Comparison of ENCODE assay signal across 8 mouse cellular contexts in genomic region chr7:35185889-35186569, GRCm38 (mm10). TPM values are rescaled to one million over a fixed set of nuclear protein-coding genes. Genes with fewer than 3 reads are reported as not detected.
DNase-seq lines count a peak whose midpoint lies in the region; ATAC-seq and TF ChIP-seq lines count a peak whose summit lies in the region.

Gene Slc7a10 (plus strand): TSS chr7:35186385.

- peak; percentile 49 for ATAC-seq in heart, embryonic 12.5 days (ENCODE audit: insufficient number of reproducible peaks, low FRiP score)
- ATAC-seq in G1E (ENCODE audit: extremely low read depth, insufficient number of reproducible peaks, low FRiP score, poor library complexity, severe bottlenecking): no peak
- peak; percentile 44 for ATAC-seq in forebrain, embryonic 15.5 days (replicated peaks)
- peak; percentile 58 for ATAC-seq in neural tube, embryonic 15.5 days (ENCODE audit: low FRiP score)
- ATAC-seq in activated CD4-positive, CD25-positive, alpha-beta regulatory T cell, adult 4 months: no peak

- H3K4me2 ChIP-seq in heart, embryonic 12.5 days: peak within 1 kb of the TSS; percentile 77
- peak within 1 kb of the TSS; percentile 69 for H3K4me2 ChIP-seq in forebrain, embryonic 15.5 days (replicated peaks)
- H3K4me2 ChIP-seq in neural tube, embryonic 15.5 days: peak within 1 kb of the TSS; percentile 66

- H3K4me3 ChIP-seq in heart, embryonic 12.5 days: peak within 1 kb of the TSS; percentile 47
- peak within 1 kb of the TSS; percentile 23 for H3K4me3 ChIP-seq in G1E (ENCODE audit: low read depth, low read length)
- H3K4me3 ChIP-seq in forebrain, embryonic 15.5 days: peak within 1 kb of the TSS; percentile 39
- peak within 1 kb of the TSS; percentile 39 for H3K4me3 ChIP-seq in neural tube, embryonic 15.5 days (replicated peaks)

- no peak for DNase-seq in heart, postnatal 36 days
- no peak for DNase-seq in G1E (ENCODE audit: low spot score)
- peak; percentile 41 for DNase-seq in left cerebral cortex, postnatal 4 days
- DNase-seq in thymus, postnatal 0 days (ENCODE audit: low spot score): no peak

- peaks cover 18% of the 10 kb centered on the region for H3K4me1 ChIP-seq in heart, embryonic 12.5 days (replicated peaks)
- H3K4me1 ChIP-seq in G1E (ENCODE audit: insufficient read depth, low read depth, low read length): no peaks in the 10 kb centered on the region
- H3K4me1 ChIP-seq in forebrain, embryonic 15.5 days: peaks cover 17% of the 10 kb centered on the region
- peaks cover 20% of the 10 kb centered on the region for H3K4me1 ChIP-seq in neural tube, embryonic 15.5 days

- H3K9me3 ChIP-seq in heart, embryonic 12.5 days (replicated peaks): peaks cover 8% of the 10 kb centered on the region; the same call in 1 of the 2 replicates
- peaks cover 16% of the 10 kb centered on the region for H3K9me3 ChIP-seq in G1E (replicated peaks)
- 0 out of 2 replicates have a peak, but pooled peaks cover 4% of the 10 kb centered on the region for H3K9me3 ChIP-seq in forebrain, embryonic 15.5 days
- no peaks in the 10 kb centered on the region for H3K9me3 ChIP-seq in neural tube, embryonic 15.5 days (replicated peaks)

- peak within 1 kb of the TSS; percentile 52; the same call in 1 of the 2 replicates for H3K9ac ChIP-seq in heart, embryonic 12.5 days
- H3K9ac ChIP-seq in forebrain, embryonic 15.5 days (replicated peaks): peak within 1 kb of the TSS; percentile 37
- H3K9ac ChIP-seq in neural tube, embryonic 15.5 days (replicated peaks): peak within 1 kb of the TSS; percentile 45

- intact Hi-C loops in heart, postnatal 36 days (cut with DNase I): loop anchor here (5.0 kb wide), 1 partner anchor 76 kb away; no protein-coding TSS in a partner anchor
- intact Hi-C loops in left cerebral cortex, postnatal 4 days (cut with DNase I): loop anchor here (10.0 kb wide), 1 partner anchor 69 kb away; no protein-coding TSS in a partner anchor

- H3K27ac ChIP-seq in heart, embryonic 12.5 days (ENCODE audit: poor library complexity, severe bottlenecking): no peak within 1 kb of the TSS
- no peak within 1 kb of the TSS for H3K27ac ChIP-seq in forebrain, embryonic 15.5 days (replicated peaks)
- no peak within 1 kb of the TSS for H3K27ac ChIP-seq in neural tube, embryonic 15.5 days (replicated peaks)

- no peak for TF ChIP-seq CTCF in G1E (IDR thresholded peaks at IDR 0.05; ENCODE audit: low read depth, low read length)

- H3K27me3 ChIP-seq in heart, embryonic 12.5 days (replicated peaks): peaks cover 55% of the 10 kb centered on the region
- H3K27me3 ChIP-seq in G1E (ENCODE audit: insufficient read depth, low read length): peaks cover 3% of the 10 kb centered on the region; the same call in 1 of the 2 replicates
- peaks cover 33% of the 10 kb centered on the region for H3K27me3 ChIP-seq in forebrain, embryonic 15.5 days
- peaks cover 48% of the 10 kb centered on the region for H3K27me3 ChIP-seq in neural tube, embryonic 15.5 days (replicated peaks)

- WGBS in heart, embryonic 12.5 days: 3% methylated on average over 40 of the region's 43 CpGs
- under 1% methylated on average over 34 of the region's 43 CpGs for WGBS in forebrain, embryonic 15.5 days
- WGBS in neural tube, embryonic 15.5 days: under 1% methylated on average over 38 of the region's 43 CpGs

- no peaks in the 10 kb centered on the region for H3K36me3 ChIP-seq in heart, embryonic 12.5 days
- no peaks in the 10 kb centered on the region for H3K36me3 ChIP-seq in G1E (replicated peaks)
- no peaks in the 10 kb centered on the region for H3K36me3 ChIP-seq in forebrain, embryonic 15.5 days
- no peaks in the 10 kb centered on the region for H3K36me3 ChIP-seq in neural tube, embryonic 15.5 days

RNA-seq across cellular contexts. Expression of gene Slc7a10, which starts in this region (rescaled TPM):
- 1.1 and 1.3 TPM in 2 replicates for polyA plus RNA-seq in heart, embryonic 12.5 days (2016; fragmentation: Nextera tagmentation; extraction: Ambion mirVana)
- total RNA-seq in heart, postnatal 36 days (2021): 1 to 10 TPM in 1 of 2 experiments, under 1 TPM in 1; 0.19 to 1.0 TPM
- total RNA-seq in G1E (2014; fragmentation: Nextera tagmentation) (not detected in 2 replicates), G1E (2017) (0.22 TPM in 1 of 2 replicates, not detected in the other)
- not detected in 2 replicates for polyA plus RNA-seq in G1E (2012)
- polyA plus RNA-seq in forebrain, embryonic 15.5 days (2015; fragmentation: Nextera tagmentation; extraction: Ambion mirVana): 5.3 and 6.2 TPM in 2 replicates
- total RNA-seq in left cerebral cortex, postnatal 4 days (2021): 10 to 100 TPM; 18.3 to 21.5 TPM
- 24.1 and 25.6 TPM in 2 replicates for polyA plus RNA-seq in neural tube, embryonic 15.5 days (2015; fragmentation: Nextera tagmentation; extraction: Ambion mirVana)
- 0.28 and 0.33 TPM in 2 replicates for polyA plus RNA-seq in thymus, postnatal 0 days (2015; fragmentation: Nextera tagmentation; extraction: Ambion mirVana)
- 1 to 10 TPM; 1.0 to 3.2 TPM for polyA plus RNA-seq in activated CD4-positive, CD25-positive, alpha-beta regulatory T cell, adult 4 months (2017; shearing (Covaris generic))

Comparison
In these comparisons a context has a peak if more than half of its experiments do, and no peak if none do; other contexts are left out.
1. RNA of gene Slc7a10 (total RNA-seq): 18.3 to 21.5 TPM in left cerebral cortex, postnatal 4 days; 0.19 to 1.0 TPM in heart, postnatal 36 days and 0.22 TPM in G1E; every median in the first group is over 4 times any median in the second.
2. ATAC-seq: peak in heart, embryonic 12.5 days (single experiment), forebrain, embryonic 15.5 days (single experiment) and neural tube, embryonic 15.5 days (single experiment); none in G1E (single experiment) and activated CD4-positive, CD25-positive, alpha-beta regulatory T cell, adult 4 months (single experiment).
3. Peak in every context shown above with its lines, with median percentiles within 50 percentile points of each other: H3K4me2 ChIP-seq, H3K4me3 ChIP-seq and H3K9ac ChIP-seq.